Mouse (Mus musculus): ENCODE measurements around the gene Nr1h4. TPM values are rescaled to one million over a fixed set of nuclear protein-coding genes. Genes with fewer than 3 reads are reported as not detected.

Nr1h4 gene
- polyA plus RNA-seq, 1 experiment from 2014 or later: not detected

- Histone ChIP-seq H3K36me3 (no peaks in the 10 kb centered on the region), H3K27me3 (no peaks in the 10 kb centered on the region), H3K4me3 (no peak overlapping the region), H3K4me1 (no peaks in the 10 kb centered on the region), H3K27ac (no peak overlapping the region), H3K9ac (no peak overlapping the region), H3K4me2 (replicated peaks) (no peak overlapping the region), H3K9me3 (no peaks in the 10 kb centered on the region)
- no peak for ATAC-seq (ENCODE audit: insufficient number of reproducible peaks, insufficient read depth, low FRiP score, low TSS enrichment)
- WGBS: 78% methylated on average over 4 of the region's 4 CpGs
Observed at GRCm38 (mm10) chr10:89464760-89465405, 68.5 kb downstream of the Nr1h4 start.

- Histone ChIP-seq H3K9ac (no peak overlapping the region), H3K9me3 (no peaks in the 10 kb centered on the region), H3K4me3 (no peak overlapping the region), H3K27ac (no peak overlapping the region), H3K4me1 (no peaks in the 10 kb centered on the region), H3K27me3 (no peaks in the 10 kb centered on the region), H3K36me3 (no peaks in the 10 kb centered on the region), H3K4me2 (replicated peaks) (no peak overlapping the region)
- ATAC-seq (ENCODE audit: insufficient number of reproducible peaks, insufficient read depth, low FRiP score, low TSS enrichment): no peak
- 77% methylated on average over 11 of the region's 11 CpGs for WGBS
Observed at GRCm38 (mm10) chr10:89462890-89463289, 70.5 kb downstream of the Nr1h4 start.

- Histone ChIP-seq H3K4me1 (no peaks in the 10 kb centered on the region), H3K27me3 (no peaks in the 10 kb centered on the region), H3K4me2 (replicated peaks) (no peak overlapping the region; the same call in 1 of the 2 replicates), H3K27ac (no peak overlapping the region), H3K9me3 (no peaks in the 10 kb centered on the region), H3K4me3 (no peak overlapping the region), H3K36me3 (no peaks in the 10 kb centered on the region), H3K9ac (no peak overlapping the region)
- ATAC-seq (ENCODE audit: insufficient number of reproducible peaks, insufficient read depth, low FRiP score, low TSS enrichment): 0 out of 2 replicates have a peak, but pooled peaks have one; percentile 41
- 23% methylated on average over 14 of the region's 14 CpGs for WGBS
Observed at GRCm38 (mm10) chr10:89461856-89462507, 71.4 kb downstream of the Nr1h4 start.

- Histone ChIP-seq H3K4me1 (no peaks in the 10 kb centered on the region), H3K27me3 (no peaks in the 10 kb centered on the region), H3K4me3 (no peak overlapping the region), H3K4me2 (replicated peaks) (no peak overlapping the region), H3K36me3 (no peaks in the 10 kb centered on the region), H3K9me3 (no peaks in the 10 kb centered on the region), H3K27ac (no peak overlapping the region), H3K9ac (no peak overlapping the region)
- ATAC-seq (ENCODE audit: insufficient number of reproducible peaks, insufficient read depth, low FRiP score, low TSS enrichment): no peak
- WGBS: 90% methylated on average over 11 of the region's 11 CpGs
Observed at GRCm38 (mm10) chr10:89460972-89461371, 72.4 kb downstream of the Nr1h4 start.

- WGBS: 74% methylated on average over 3 of the region's 3 CpGs
Observed at GRCm38 (mm10) chr10:89458770-89459169, 74.6 kb downstream of the Nr1h4 start.

GRCm38 (mm10) chr10:89453794-89454193, 79.6 kb downstream of the Nr1h4 start:
- Histone ChIP-seq H3K4me1 (no peaks in the 10 kb centered on the region), H3K27me3 (no peaks in the 10 kb centered on the region), H3K9ac (no peak overlapping the region), H3K9me3 (no peaks in the 10 kb centered on the region), H3K4me2 (replicated peaks) (no peak overlapping the region), H3K36me3 (no peaks in the 10 kb centered on the region), H3K27ac (no peak overlapping the region), H3K4me3 (no peak overlapping the region)
- no peak for ATAC-seq (ENCODE audit: insufficient number of reproducible peaks, insufficient read depth, low FRiP score, low TSS enrichment)
- 83% methylated on average over 3 of the region's 3 CpGs for WGBS

More at GRCm38 (mm10) chr10:89458770-89459169, 74.6 kb downstream of the Nr1h4 start:
- Histone ChIP-seq H3K9ac (no peak overlapping the region), H3K36me3 (no peaks in the 10 kb centered on the region), H3K4me1 (no peaks in the 10 kb centered on the region), H3K9me3 (no peaks in the 10 kb centered on the region), H3K27me3 (no peaks in the 10 kb centered on the region), H3K4me2 (replicated peaks) (no peak overlapping the region), H3K27ac (no peak overlapping the region), H3K4me3 (no peak overlapping the region)
- no peak for ATAC-seq (ENCODE audit: insufficient number of reproducible peaks, insufficient read depth, low FRiP score, low TSS enrichment)

- no peak overlapping the region for H3K9ac ChIP-seq
- no peaks in the 10 kb centered on the region for H3K36me3 ChIP-seq
- no peak for ATAC-seq (ENCODE audit: insufficient number of reproducible peaks, insufficient read depth, low FRiP score, low TSS enrichment)
- no peaks in the 10 kb centered on the region for H3K4me1 ChIP-seq
- no peak overlapping the region for H3K27ac ChIP-seq
- H3K4me2 ChIP-seq (replicated peaks): no peak overlapping the region
- H3K27me3 ChIP-seq: no peaks in the 10 kb centered on the region
- 80% methylated on average over 15 of the region's 15 CpGs for WGBS
- H3K4me3 ChIP-seq: no peak overlapping the region
- H3K9me3 ChIP-seq: no peaks in the 10 kb centered on the region
Observed at GRCm38 (mm10) chr10:89453068-89453641, 80.2 kb downstream of the Nr1h4 start.

- H3K4me3 ChIP-seq: no peak overlapping the region
- no peaks in the 10 kb centered on the region for H3K36me3 ChIP-seq
- 59% methylated on average over 10 of the region's 10 CpGs for WGBS
- no peak overlapping the region for H3K27ac ChIP-seq
- no peaks in the 10 kb centered on the region for H3K9me3 ChIP-seq
- no peaks in the 10 kb centered on the region for H3K27me3 ChIP-seq
- no peaks in the 10 kb centered on the region for H3K4me1 ChIP-seq
- no peak overlapping the region for H3K9ac ChIP-seq
- no peak for ATAC-seq (ENCODE audit: insufficient number of reproducible peaks, insufficient read depth, low FRiP score, low TSS enrichment)
- no peak overlapping the region for H3K4me2 ChIP-seq (replicated peaks)
Observed at GRCm38 (mm10) chr10:89450411-89450810, 83.0 kb downstream of the Nr1h4 start.

- peak overlapping the region; percentile 50; the same call in 1 of the 2 replicates for H3K9ac ChIP-seq
- 36% methylated on average over 3 of the region's 3 CpGs for WGBS
- no peak overlapping the region; the same call in 1 of the 2 replicates for H3K27ac ChIP-seq
- H3K36me3 ChIP-seq: no peaks in the 10 kb centered on the region
- no peak for ATAC-seq (ENCODE audit: insufficient number of reproducible peaks, insufficient read depth, low FRiP score, low TSS enrichment)
- H3K4me3 ChIP-seq: peak overlapping the region; percentile 60; the same call in 1 of the 2 replicates
- peak overlapping the region; percentile 75 for H3K4me2 ChIP-seq (replicated peaks)
- no peaks in the 10 kb centered on the region for H3K9me3 ChIP-seq
- H3K27me3 ChIP-seq: no peaks in the 10 kb centered on the region
- H3K4me1 ChIP-seq: peaks cover 9% of the 10 kb centered on the region
Observed at GRCm38 (mm10) chr10:89444381-89444780, 89.0 kb downstream of the Nr1h4 start.

GRCm38 (mm10) chr10:89443623-89444151, 89.7 kb downstream of the Nr1h4 start, which contains the start of gene Gas2l3:
TSS of gene Gas2l3 (minus strand) at chr10:89443967.
- no peaks in the 10 kb centered on the region for H3K36me3 ChIP-seq
- H3K27ac ChIP-seq: peak within 1 kb of the TSS; percentile 57
- no peaks in the 10 kb centered on the region for H3K27me3 ChIP-seq
- no peaks in the 10 kb centered on the region for H3K9me3 ChIP-seq
- peak within 1 kb of the TSS; percentile 60 for H3K4me3 ChIP-seq
- H3K4me2 ChIP-seq (replicated peaks): peak within 1 kb of the TSS; percentile 75
- peaks cover 9% of the 10 kb centered on the region for H3K4me1 ChIP-seq
- H3K9ac ChIP-seq: peak within 1 kb of the TSS; percentile 59
- WGBS: 0% methylated on average over 39 of the region's 39 CpGs
- ATAC-seq (ENCODE audit: insufficient number of reproducible peaks, insufficient read depth, low FRiP score, low TSS enrichment): peak; percentile 94

- H3K4me2 ChIP-seq (replicated peaks): peak overlapping the region; percentile 75
- no peak overlapping the region for H3K27ac ChIP-seq
- H3K27me3 ChIP-seq: no peaks in the 10 kb centered on the region
- H3K9ac ChIP-seq: peak overlapping the region; percentile 59
- 0 out of 2 replicates have a peak, but pooled peaks have one; percentile 19 for ATAC-seq (ENCODE audit: insufficient number of reproducible peaks, insufficient read depth, low FRiP score, low TSS enrichment)
- H3K9me3 ChIP-seq: no peaks in the 10 kb centered on the region
- peaks cover 9% of the 10 kb centered on the region for H3K4me1 ChIP-seq
- peak overlapping the region; percentile 60 for H3K4me3 ChIP-seq
- no peaks in the 10 kb centered on the region for H3K36me3 ChIP-seq
- WGBS: 1% methylated on average over 17 of the region's 17 CpGs
Observed at GRCm38 (mm10) chr10:89443115-89443622, 90.2 kb downstream of the Nr1h4 start.

Data from embryonic facial prominence, embryonic 12.5 days (tissue).